Mouse (Mus musculus) kidney, postnatal 25 days (tissue): ENCODE measurements around the gene Epc2.

ENCODE experiments used
- DNase-seq, 2 experiments: peaks; one replicate each; pipeline ENCODE4 v3.0.0; 2021; ENCODE audit warnings: mixed read lengths in 2 of 2

Epc2 gene

DNA sequence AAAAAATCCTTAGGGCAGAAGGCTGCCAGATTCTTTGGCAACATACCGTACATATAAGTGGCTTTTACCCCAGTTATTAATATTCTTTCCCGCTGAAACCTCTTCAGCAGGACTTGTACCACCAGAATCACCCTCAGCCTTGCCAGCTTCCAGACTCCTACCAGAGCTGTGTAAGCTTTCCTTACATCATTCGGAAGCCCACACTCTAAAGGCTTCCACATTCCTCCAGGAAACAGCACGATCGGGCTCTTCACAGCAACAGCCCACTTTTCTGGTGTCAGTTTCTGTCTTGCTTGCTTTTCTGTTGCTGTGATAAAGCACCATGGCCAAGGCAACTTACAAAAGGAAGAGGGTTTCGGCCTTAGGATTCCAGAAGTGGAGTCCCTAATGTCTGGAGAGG is 21.2 kb downstream of the Epc2 start:
- DNase-seq: no peak

DNA sequence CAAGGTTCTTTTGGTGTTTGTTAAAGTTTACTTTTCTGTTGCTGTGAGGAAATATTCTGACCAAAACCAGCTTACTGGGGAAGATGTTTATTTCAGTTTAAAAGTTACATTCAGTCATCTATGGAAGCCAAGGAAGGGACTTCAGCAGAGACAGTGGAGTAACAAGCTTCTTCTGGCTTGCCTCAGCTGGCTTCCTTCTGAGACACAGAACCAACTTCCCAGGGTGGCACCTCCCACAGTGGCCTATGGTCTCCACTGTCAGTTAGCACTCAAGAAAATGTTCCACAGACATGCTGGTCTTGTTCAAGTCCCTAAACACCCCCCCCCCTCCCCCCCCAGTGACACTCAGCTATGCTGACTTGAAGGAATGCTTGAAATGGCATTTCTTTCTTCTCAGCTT is 30.9 kb downstream of the Epc2 start:
- no peak for DNase-seq

DNA sequence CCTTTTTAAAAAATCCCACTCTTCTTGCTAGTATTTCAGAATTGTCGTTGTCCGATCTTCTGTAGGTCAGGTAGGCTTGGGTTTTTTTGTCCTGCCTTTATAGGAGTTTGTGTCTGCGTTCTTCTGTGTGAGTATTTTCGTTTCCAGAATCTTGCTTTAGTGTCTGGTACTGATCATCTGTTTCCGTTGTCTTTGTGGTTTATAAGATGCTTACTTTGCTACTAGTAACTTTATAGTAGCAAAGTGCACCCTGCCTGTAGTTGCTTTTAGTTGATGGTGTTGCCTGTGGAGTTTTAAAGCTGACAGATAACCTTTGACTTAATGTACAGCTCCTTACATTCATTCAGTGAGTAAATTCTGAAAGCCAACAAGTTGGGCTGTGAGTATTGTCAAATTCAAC is 32.1 kb downstream of the Epc2 start:
- no peak for DNase-seq

DNA sequence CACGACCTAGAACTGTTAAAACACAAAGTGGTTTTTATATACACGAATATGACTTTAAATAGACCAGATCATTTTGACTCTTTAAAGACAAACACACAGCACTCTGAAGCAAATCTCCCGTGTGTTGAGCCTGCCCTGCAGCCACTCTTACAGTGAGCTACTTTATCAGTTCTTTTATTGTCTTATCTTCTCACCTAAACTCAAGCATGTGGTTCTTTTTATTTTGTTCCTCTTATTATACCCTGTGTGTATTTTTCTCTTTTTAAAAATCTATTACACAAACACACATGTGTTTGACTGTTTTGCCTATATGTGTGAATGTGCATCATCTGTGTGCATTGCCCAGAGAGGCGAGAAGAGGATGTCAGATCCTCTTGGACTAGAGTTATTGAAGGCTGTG is 50.1 kb downstream of the Epc2 start:
- no peak for DNase-seq

DNA sequence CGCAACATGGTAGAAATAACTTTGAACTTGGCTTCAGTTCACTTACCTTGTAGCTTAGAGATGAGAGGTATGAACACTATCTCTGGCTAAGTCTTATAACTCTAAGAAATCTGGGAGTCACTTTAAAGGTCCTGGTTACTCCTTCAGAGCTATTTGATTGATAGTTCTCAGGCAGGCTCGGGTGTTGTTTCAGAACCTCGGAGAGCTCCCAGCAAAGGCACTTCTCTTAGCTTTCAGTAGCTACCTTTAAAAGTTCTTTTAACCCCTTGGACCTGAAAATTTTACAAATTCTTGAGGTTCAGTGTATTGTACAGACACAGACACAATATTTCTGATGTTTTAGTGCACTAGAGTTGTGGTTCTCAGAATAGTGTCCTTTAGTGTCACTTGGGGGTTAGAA is 52.3 kb downstream of the Epc2 start:
- DNase-seq: peak; percentile 50 to 73

DNA sequence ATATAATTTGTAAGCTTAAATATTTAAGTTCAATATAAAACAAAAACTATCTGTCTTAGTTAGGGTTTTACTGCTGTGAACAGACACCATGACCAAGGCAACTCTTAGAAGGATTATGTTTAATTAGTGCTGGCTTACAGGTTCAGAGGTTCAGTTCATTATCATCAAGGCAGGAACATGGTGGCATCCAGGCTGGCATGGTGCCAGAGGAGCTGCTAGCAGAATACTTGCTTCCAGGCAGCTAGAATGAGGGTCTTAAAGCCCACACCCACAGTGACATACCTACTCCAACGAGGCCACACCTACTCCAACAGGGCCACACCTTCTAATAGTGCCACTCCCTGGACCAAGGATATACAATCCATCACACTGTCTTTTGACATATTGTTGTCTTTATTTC is 53.9 kb downstream of the Epc2 start:
- DNase-seq: peak; percentile 18 to 40

DNA sequence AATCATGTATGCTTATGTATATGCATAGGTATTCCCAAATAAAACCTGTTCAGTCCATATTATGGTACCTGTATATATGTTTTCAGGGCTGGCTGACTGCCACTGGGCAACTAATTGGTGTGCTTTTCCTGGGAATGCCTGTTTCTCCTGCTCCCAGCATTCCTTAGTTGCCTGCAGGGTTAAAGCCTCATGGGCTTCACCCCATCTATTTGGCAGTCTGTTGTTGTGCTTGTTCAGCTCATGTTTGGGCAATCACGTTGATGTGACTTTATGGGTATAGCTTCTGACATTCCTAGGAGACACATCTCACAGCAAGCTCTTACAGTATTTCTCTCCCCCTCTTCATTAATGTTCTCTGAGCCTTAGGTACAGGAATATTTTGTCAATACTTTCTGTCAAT is 59.5 kb downstream of the Epc2 start:
- no peak for DNase-seq

DNA sequence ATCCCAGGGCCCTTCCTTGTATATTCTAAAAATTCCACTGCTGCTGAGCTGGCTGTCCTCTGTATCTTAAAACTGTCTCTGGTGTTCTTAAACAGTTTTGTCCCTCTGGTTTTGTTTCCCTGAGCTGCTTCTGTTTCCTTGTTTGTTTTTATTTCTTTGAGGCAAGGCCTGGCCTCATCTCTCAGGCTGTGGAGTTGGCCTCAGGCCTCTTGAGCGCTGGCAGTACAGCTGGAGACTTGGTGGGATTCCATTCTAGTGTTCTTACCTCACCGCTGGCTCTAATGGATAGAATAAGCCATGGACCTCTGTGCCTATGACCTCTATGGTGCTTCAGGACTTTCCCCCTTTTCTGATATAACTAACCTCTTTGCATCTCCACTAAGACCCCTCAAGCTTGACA is 64.7 kb downstream of the Epc2 start:
- no peak for DNase-seq

DNA sequence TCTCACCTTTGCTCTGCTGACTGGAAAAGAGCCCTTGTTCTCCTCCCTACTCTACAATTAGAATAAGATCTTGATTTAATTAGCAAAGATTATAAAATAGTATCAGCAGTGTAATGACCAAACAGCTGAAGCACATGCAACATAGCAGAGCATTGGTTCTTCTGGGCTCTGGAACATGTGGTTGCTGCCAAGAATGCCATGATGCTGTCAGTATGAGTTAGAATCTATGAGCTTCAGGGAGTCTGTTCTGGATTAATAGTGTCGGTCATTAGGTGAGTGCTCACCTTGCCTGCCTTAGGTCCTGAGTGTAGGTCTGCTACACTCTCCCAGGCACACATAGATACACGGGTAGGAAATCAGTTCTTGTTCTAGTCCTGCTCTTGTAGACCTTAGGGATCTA is 69.1 kb downstream of the Epc2 start:
- DNase-seq: no peak

DNA sequence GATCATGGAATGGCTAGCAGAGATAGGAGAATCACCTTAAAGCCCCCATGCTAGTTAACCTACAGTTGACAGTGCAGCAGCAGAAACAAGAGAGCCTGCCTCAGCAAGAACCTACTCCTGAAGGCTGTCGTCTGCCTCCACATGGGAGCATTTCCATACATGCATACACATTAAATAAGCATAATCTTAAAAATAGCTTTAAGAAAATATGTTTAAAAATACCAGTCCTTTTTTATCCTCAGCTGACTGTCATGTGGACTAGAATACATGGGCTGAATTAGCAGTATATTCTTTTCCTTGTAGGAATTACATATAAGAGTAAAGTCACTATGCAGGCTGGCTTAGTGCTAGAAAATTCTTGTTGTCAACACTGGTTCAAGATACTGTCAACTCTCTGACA is 69.7 kb downstream of the Epc2 start:
- DNase-seq: no peak

DNA sequence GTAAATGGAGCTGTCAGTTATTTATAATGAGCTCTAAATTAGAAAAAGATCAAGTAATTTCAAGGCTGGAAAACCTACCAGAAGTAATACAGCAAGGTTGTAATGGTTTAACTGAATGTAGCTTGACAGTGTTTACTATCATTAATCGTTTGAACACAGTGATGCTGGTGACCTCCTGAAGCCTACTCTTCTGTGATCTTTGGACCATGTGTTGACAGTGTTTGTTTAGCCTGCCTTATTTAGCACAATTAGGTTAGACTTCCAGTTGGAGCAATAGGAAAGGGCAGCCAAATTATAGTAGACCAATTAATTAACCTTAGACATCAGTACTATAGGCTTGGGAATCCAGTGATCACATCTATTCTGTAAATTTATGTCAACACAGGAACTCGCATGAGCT is 70.3 kb downstream of the Epc2 start:
- no peak for DNase-seq

DNA sequence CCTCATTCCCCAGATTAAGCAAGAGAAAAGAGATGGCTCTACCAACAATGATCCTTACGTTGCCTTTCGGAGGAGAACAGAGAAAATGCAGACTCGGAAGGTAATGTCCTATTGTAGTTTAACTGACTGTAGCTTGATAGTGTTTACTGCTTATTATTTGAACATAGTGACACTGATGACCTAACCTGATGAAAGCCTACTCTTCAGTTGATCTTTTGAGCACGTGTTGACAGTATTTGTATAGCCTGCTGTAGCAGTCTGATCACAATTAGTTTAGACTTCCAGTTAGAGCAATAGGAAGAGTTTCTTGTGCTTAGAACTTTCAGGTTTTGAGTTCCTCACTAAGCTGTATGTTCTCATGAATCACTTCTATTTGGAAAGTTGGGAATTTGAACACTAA is 71.3 kb downstream of the Epc2 start:
- no peak for DNase-seq

DNA sequence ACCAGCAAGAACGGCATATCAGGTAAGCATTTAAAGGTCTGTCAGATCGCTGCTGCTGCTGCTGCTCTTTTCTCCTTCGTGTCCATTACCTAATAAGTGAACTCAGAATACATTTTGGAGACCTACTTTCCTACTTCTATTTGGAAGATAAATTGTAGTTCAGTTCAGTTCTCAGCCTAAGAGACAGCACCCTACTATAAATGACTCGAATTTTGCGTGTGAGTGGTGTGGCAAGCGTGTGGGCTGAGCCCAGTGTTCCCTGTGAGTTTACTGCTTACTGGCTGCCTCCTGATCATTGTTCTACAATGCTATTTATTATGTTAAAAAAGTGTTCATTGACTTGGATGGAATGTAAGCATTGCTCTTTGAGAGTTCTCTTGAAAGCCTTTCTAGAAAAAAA is 85.9 kb downstream of the Epc2 start:
- DNase-seq: no peak

DNA sequence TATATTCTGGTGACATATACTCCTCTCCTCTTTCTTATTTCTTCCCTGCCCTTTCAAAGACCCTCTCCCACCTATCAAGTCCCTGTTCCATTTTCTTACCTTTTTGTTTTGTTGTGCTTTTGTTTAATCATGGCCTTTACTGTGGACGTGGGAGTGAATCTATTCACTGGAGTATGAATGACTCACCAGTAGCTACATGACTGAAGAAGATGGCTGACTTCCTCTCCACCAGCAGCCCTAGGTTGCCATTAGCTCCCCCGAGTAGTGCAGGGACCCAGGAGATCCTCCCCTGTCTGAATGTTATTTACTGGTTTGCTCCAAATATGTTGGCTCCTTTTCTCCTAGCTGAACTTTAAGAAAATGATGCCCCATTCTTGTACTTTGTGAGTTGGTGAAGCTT is 86.8 kb downstream of the Epc2 start:
- no peak for DNase-seq

DNA sequence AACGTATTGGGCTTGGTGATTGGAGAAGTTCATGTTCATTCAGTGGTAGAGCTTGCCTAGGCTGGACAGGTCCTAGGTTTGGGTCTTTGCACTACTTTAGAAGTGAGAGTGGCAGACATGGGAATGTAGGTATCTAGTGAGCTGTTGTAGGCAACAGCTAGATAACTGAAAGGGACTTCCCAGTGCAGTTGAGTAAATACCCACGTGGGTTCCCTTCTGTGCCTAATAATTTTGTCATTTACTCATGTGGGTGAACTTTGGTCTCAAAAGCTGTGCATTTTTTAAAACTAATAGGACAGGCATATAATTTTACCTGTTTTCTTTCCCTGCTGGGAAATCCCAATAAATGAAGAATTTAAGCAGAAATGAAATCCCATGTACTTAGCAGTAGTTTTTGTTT is 88.5 kb downstream of the Epc2 start:
- no peak for DNase-seq

DNA sequence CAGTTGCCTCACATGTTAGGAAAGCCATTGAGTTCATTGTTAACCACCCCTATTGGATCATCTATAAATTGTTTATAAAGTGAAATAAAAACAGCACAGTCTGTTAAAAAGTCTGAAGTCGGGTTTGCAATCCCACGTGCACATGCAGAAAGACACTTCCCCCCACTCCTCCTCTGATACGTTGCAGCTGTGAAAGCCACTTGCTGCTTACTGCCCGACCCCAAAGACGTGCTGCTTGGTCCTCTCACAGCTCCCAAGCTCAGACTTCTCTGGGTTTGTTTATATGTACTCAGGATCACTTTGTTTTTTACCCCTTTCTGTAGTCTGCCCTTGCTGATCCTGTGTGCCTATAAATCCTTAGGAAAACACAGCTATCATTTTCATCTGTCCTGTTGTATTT is 96.5 kb downstream of the Epc2 start:
- peak in 1 of 2 experiments; percentile 35 for DNase-seq

DNA sequence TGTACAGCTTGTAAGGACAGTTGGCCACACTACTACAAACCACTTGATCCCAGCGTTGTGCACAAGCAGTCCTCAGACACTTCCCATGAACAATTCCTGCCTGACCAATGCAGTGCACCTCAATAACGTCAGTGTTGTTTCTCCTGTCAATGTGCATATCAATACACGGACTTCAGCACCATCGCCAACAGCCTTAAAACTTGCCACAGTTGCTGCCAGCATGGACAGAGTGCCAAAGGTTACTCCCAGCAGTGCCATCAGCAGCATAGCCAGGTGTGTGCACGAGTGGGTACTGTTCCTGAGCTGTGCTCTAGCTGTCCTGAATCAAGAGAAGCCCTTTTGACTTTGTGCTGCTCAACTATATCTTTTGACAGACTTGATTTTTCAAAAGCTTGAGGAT is 97.2 kb downstream of the Epc2 start:
- DNase-seq: no peak

DNA sequence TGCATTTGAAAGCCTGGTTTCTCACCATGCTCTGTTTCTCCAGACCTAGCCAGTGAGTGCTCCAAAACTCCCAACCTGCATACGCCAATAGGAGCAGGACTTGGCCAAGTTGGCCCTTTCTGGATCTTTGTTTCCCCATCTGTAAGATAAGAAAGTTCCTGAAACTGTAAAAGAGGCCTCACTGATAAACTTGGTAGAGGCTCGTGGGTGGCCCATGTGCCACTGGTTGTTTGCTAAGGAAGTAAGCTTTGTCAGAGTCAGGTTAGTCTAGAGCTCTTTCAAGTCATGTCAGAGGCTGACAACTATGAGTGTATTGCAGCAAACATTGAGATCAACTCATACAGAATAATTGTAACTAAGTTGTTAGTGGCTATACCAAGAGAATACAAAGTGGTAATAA is 101.8 kb downstream of the Epc2 start:
- DNase-seq: no peak

DNA sequence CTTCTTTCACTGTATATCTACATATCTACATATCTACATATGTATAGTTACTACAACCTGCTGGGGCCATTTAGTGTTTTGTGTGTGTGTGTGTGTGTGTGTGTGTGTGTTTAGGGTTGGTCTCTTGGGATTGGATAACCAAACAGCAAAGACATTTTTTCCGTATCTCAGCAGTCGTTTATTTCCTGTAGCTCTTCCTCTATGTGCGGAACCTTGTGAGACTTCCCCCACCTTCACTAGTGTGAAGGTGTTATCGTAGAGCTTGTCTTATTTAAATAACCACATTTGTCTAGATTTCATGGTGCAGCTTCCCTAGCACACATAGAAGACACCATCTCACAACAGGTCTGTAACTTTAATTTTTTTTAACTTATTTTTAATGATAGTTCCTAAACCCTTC is 106.1 kb downstream of the Epc2 start:
- no peak for DNase-seq

DNA sequence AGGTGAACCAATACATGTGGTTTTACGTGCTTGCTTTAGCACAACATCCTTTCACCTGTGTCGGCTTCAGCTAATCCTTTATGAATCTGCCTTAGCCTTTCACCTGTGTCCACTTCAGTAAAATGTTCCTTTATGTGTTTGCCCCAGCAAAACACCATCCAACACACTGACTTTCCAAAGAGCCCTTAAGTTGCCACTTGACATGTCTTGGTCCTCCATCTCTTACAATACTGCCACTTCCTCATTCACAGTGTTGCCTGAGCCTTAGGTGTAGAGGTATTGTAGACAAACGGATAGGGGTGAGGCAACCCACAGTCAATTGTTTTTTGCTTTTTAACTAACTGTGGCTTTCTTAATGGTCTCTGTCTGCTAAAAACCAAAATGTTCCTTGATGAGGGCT is 107.1 kb downstream of the Epc2 start:
- DNase-seq: no peak

DNA sequence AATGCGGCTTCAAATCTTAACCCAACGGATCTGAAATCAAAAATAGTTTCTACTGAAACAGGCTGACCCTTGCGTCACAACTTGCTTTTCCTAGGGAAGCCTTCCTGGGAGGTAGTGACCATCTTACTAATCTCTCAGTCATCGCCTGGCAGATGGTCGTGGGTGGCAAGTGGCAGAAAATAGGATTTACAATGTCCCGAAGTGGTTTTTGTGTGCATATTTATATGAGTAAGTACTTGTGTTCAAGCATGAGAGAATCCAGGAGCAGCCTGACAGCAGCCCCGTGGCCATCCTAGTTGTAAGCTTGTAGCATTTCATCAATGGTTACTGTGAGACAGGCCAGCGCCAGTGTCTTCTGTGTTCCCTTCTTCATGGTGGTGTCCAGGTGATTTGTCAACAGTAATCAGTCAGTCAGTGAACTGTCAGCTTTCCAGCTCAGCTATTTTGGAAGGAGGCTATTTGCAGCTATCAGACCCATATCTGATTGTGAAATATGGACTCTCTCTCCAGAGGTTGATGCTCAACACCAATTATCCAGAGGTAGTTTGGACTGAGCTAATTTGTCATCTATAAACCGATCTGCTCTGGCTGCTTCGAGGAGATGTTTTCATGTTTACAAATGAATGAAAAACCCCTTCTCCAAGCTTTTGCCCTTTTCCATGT is 111.5 kb downstream of the Epc2 start:
- DNase-seq: no peak

DNA sequence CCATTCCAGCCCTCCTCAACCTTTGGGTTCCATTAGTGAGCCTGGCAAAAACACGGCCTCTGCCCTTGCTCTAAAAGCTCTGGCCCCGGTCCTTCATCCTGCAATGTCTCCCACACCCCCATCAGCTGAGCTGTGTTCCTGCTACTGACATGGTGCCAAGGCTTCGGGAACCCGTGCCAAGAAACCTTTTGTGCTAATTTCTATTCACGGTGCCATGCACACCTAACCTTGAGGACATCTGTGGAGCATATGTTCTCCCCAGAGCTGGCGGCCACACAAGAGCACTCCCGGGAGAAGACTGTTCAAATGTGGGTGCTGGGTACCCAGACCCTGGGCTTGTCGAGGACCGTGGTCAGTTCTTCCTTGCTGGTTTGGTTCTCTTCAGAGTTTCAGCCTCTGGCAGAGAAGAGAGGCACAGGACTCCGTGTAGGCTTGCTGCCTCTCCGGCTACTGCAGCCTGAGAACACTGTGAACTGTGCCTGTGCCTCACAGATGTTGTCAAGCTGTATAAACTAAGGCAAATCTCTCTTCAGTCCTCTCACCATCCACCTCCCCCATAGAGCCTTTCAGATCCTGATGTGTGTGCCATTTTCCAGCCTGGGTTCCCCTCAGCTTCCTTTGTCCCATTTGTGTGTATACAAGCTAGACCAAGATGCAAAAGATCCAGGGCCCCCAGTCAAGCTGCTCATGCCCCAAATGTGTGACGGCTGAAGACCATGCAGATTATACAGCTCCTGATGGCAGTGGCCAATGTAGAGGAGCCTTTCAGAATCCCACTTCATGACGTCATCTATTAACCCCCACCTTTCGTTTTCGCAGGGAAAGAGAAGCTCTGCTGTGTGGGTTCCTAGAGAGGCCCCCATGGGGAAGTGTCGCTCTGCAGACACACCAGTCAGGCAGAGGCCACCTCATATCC is 118.8 kb downstream of the Epc2 start:
- peak; percentile 82 to 89 for DNase-seq

DNA sequence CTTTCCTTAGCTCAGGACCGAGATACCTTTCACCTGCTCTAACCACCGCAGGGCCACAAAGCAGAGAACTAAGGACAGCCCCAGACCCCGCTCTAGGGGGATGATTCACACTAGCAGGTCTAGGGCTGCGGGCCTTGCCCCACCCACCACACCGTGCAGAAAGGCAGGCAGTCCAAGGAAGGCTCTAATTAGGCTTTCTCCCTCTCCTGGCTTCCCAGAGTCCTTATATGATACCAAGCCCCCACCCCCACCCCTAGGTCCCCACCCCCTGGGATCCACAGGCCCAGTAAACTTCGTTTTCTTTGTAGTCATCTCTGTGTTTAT is 119.5 kb downstream of the Epc2 start:
- DNase-seq: no peak

DNA sequence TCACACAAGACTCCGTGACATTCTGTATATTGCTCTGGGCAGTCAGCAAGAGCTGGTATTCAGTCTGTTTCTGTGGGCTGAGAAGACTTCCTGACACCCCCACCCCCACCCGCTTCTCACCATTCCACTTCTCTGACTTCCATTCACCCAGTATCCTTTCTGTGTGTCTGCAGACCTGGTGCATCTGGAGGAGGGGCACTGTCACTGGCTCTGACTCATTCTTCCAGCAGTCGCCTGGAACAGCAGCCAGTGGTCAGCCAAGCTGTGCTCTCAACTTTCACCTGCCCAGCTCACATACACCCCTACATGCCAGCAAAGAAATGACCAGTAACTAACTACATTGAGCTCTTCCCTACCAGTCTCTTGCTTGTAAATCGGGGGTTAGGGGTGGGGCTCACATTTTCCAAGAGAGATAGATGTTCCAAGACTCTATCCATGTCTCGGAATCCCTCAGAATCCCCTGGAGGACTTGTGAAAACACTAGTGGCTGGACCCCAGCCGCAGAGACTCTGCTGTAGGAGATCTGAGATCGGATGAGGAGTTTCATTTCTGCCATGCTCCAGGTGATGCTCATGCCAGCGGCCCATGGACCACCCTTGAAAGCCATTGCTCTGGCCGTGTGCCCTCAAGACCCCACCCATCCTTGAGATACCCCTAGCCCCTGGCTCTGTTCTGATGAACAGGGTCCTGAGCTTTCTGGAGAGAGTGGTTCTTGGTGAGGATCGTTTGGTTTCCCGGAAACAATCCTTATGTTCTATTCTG is 120.1 kb downstream of the Epc2 start:
- peak in 1 of 2 experiments; percentile 46 for DNase-seq
